Mouse (Mus musculus) neural tube, embryonic 11.5 days (tissue): ENCODE results near the gene Rtn1. TPM values are rescaled to one million over a fixed set of nuclear protein-coding genes. Genes with fewer than 3 reads are reported as not detected.

Source experiments
- ATAC-seq: fragments of 200-750 bp; cut with Nextera tagmentation; 2 replicates; pipeline ENCODE4 v1.8.0; 2017; ENCODE audit warnings: moderate number of reproducible peaks, mild to moderate bottlenecking, moderate TSS enrichment, moderate library complexity; ENCODE audit not compliant: insufficient read depth, low FRiP score, low TSS enrichment
- DNase-seq: peaks from one replicate; pipeline ENCODE4 v3.0.0-alpha.2; 2015; ENCODE audit warnings: low spot score
- H3K27ac ChIP-seq: fragments of 300-500 bp; sonication (generic); 2 replicates; pipeline ENCODE4 v1.5.1; 2014; ENCODE audit warnings: low read depth, mild to moderate bottlenecking, low read length
- H3K27me3 ChIP-seq: fragments of 300-500 bp; sonication (generic); 2 replicates; pipeline ENCODE4 v1.6.1; 2014; ENCODE audit warnings: mild to moderate bottlenecking, low read length, mixed read lengths; ENCODE audit not compliant: control insufficient read depth, insufficient read depth
- H3K36me3 ChIP-seq: fragments of 300-500 bp; sonication (generic); 2 replicates; pipeline ENCODE4 v1.6.1; 2014; ENCODE audit warnings: mild to moderate bottlenecking, low read length, moderate library complexity, mixed read lengths; ENCODE audit not compliant: control insufficient read depth, insufficient read depth
- H3K4me1 ChIP-seq: fragments of 300-500 bp; sonication (generic); 2 replicates; pipeline ENCODE4 v1.6.1; 2014; ENCODE audit warnings: low read length, mixed read lengths; ENCODE audit not compliant: control insufficient read depth, insufficient read depth
- H3K4me2 ChIP-seq: fragments of 300-500 bp; sonication (generic); 2 replicates; pipeline ENCODE4 v1.6.1; 2014; ENCODE audit warnings: low read depth, mild to moderate bottlenecking, moderate library complexity
- H3K4me3 ChIP-seq: fragments of 300-500 bp; sonication (generic); 2 replicates; pipeline ENCODE4 v1.5.1; 2014; ENCODE audit warnings: low read depth, low read length
- H3K9ac ChIP-seq: fragments of 300-500 bp; sonication (generic); 2 replicates; pipeline ENCODE4 v1.6.1; 2014; ENCODE audit warnings: mild to moderate bottlenecking, low read length
- H3K9me3 ChIP-seq: fragments of 300-500 bp; sonication (generic); 2 replicates; pipeline ENCODE4 v1.6.1; 2016; ENCODE audit warnings: low read length; ENCODE audit not compliant: control insufficient read depth
- WGBS: fragments of 180-500 bp; shearing (Covaris S2); extraction: QIAGEN DNeasy Blood & Tissue Kit; methylation state at CpG from one replicate; pipeline ENCODE4 v1.1.7; 2014; 5-methylcytosine and 5-hydroxymethylcytosine counted together
- polyA plus RNA-seq: library from polyadenylated mRNA; unstranded; fragments of >200 nt; fragmentation: Nextera tagmentation; extraction: Ambion mirVana; gene quantifications from 2 replicates; pipeline ENCODE4 v1.2.1, GENCODE M21; 2014

Rtn1 gene
- polyA plus RNA-seq, 1 experiment from 2014 or later = 504 TPM

- H3K27me3 ChIP-seq = no peaks in the 10 kb centered on the region
- WGBS = 87% methylated on average over 12 of the region's 12 CpGs
- DNase-seq (no peak), ATAC-seq (no peak)
- no peak overlapping the region for H3K4me3 ChIP-seq
- no peaks in the 10 kb centered on the region for H3K36me3 ChIP-seq
- H3K9ac ChIP-seq = no peak overlapping the region
- no peaks in the 10 kb centered on the region for H3K9me3 ChIP-seq
- H3K4me2 ChIP-seq = no peak overlapping the region
- H3K27ac ChIP-seq = no peak overlapping the region
- H3K4me1 ChIP-seq = no peaks in the 10 kb centered on the region
Measured at GRCm38 (mm10) chr12:72263213-72264103, 145.4 kb downstream of the Rtn1 start.

- WGBS = 88% methylated on average over 6 of the region's 6 CpGs
- Histone ChIP-seq H3K4me1 (0 out of 2 replicates have a peak, but pooled peaks cover 3% of the 10 kb centered on the region), H3K36me3 (no peaks in the 10 kb centered on the region), H3K4me2 (no peak overlapping the region), H3K27ac (no peak overlapping the region), H3K4me3 (no peak overlapping the region), H3K27me3 (no peaks in the 10 kb centered on the region), H3K9me3 (peaks cover 2% of the 10 kb centered on the region; the same call in 1 of the 2 replicates), H3K9ac (no peak overlapping the region)
- DNase-seq (no peak), ATAC-seq (no peak)
Measured at GRCm38 (mm10) chr12:72257000-72257399, 151.9 kb downstream of the Rtn1 start.

GRCm38 (mm10) chr12:72253040-72253439, 155.8 kb downstream of the Rtn1 start:
- no peak overlapping the region for H3K9ac ChIP-seq
- 65% methylated on average over 3 of the region's 3 CpGs for WGBS
- DNase-seq (no peak), ATAC-seq (no peak)
- 0 out of 2 replicates have a peak, but pooled peaks cover 3% of the 10 kb centered on the region for H3K4me1 ChIP-seq
- no peaks in the 10 kb centered on the region for H3K36me3 ChIP-seq
- no peak overlapping the region for H3K4me3 ChIP-seq
- no peak overlapping the region for H3K27ac ChIP-seq
- H3K4me2 ChIP-seq = no peak overlapping the region
- no peaks in the 10 kb centered on the region for H3K27me3 ChIP-seq
- H3K9me3 ChIP-seq = peaks cover 2% of the 10 kb centered on the region; the same call in 1 of the 2 replicates

- 77% methylated on average over 10 of the region's 10 CpGs for WGBS
- no peak for DNase-seq
- ATAC-seq = no peak
Measured at GRCm38 (mm10) chr12:72251890-72252445, 156.9 kb downstream of the Rtn1 start.

GRCm38 (mm10) chr12:72244951-72245350, 163.9 kb downstream of the Rtn1 start:
- ATAC-seq (no peak), DNase-seq (no peak)
- no peaks in the 10 kb centered on the region for H3K27me3 ChIP-seq
- WGBS = 96% methylated on average over 1 of the region's 1 CpGs
- no peaks in the 10 kb centered on the region for H3K9me3 ChIP-seq
- no peak overlapping the region for H3K4me3 ChIP-seq
- no peak overlapping the region for H3K27ac ChIP-seq
- H3K36me3 ChIP-seq = no peaks in the 10 kb centered on the region
- no peaks in the 10 kb centered on the region for H3K4me1 ChIP-seq
- H3K4me2 ChIP-seq = no peak overlapping the region
- no peak overlapping the region for H3K9ac ChIP-seq

More at GRCm38 (mm10) chr12:72251890-72252445, 156.9 kb downstream of the Rtn1 start:
- peaks cover 2% of the 10 kb centered on the region; the same call in 1 of the 2 replicates for H3K9me3 ChIP-seq
- no peaks in the 10 kb centered on the region for H3K27me3 ChIP-seq
- no peak overlapping the region for H3K4me3 ChIP-seq
- no peaks in the 10 kb centered on the region for H3K36me3 ChIP-seq
- H3K4me2 ChIP-seq = no peak overlapping the region
- no peak overlapping the region for H3K9ac ChIP-seq
- H3K4me1 ChIP-seq = 0 out of 2 replicates have a peak, but pooled peaks cover 3% of the 10 kb centered on the region
- H3K27ac ChIP-seq = no peak overlapping the region

- Histone ChIP-seq H3K9me3 (no peaks in the 10 kb centered on the region), H3K4me3 (no peak overlapping the region), H3K4me1 (no peaks in the 10 kb centered on the region), H3K4me2 (no peak overlapping the region), H3K27me3 (peaks cover under 1% of the 10 kb centered on the region; the same call in 1 of the 2 replicates), H3K9ac (no peak overlapping the region), H3K27ac (no peak overlapping the region), H3K36me3 (no peaks in the 10 kb centered on the region)
- ATAC-seq (no peak), DNase-seq (no peak)
- WGBS = 68% methylated on average over 6 of the region's 6 CpGs
Measured at GRCm38 (mm10) chr12:72242807-72243206, 166.0 kb downstream of the Rtn1 start.

- no peak overlapping the region for H3K4me2 ChIP-seq
- peaks cover 5% of the 10 kb centered on the region; the same call in 1 of the 2 replicates for H3K27me3 ChIP-seq
- no peaks in the 10 kb centered on the region for H3K9me3 ChIP-seq
- no peak overlapping the region for H3K9ac ChIP-seq
- no peak for DNase-seq
- H3K36me3 ChIP-seq = no peaks in the 10 kb centered on the region
- no peak overlapping the region for H3K4me3 ChIP-seq
- H3K4me1 ChIP-seq = no peaks in the 10 kb centered on the region
- no peak overlapping the region for H3K27ac ChIP-seq
- ATAC-seq = no peak
Measured at GRCm38 (mm10) chr12:72240506-72240905, 168.3 kb downstream of the Rtn1 start.

- Histone ChIP-seq H3K27me3 (peaks cover 5% of the 10 kb centered on the region; the same call in 1 of the 2 replicates), H3K36me3 (no peaks in the 10 kb centered on the region), H3K9me3 (no peaks in the 10 kb centered on the region), H3K4me1 (no peaks in the 10 kb centered on the region), H3K4me2 (no peak overlapping the region), H3K4me3 (no peak overlapping the region), H3K27ac (no peak overlapping the region), H3K9ac (no peak overlapping the region)
- no peak for DNase-seq
- 45% methylated on average over 12 of the region's 12 CpGs for WGBS
- no peak for ATAC-seq
Measured at GRCm38 (mm10) chr12:72239230-72239894, 169.5 kb downstream of the Rtn1 start.
